Mouse (Mus musculus) CD4-positive, CD25-positive, alpha-beta regulatory T cell, adult 4 months (primary cell): Measurements from ENCODE around the gene Usp50. TPM values are rescaled to one million over a fixed set of nuclear protein-coding genes. Genes with fewer than 3 reads are reported as not detected.
A peak's percentile ranks its signal among the peaks of the same experiment; 100 is the strongest.

ENCODE experiments used
- ATAC-seq: one replicate; pipeline ENCODE4 v1.8.0; 2017
- polyA plus RNA-seq, 2 experiments: library from polyadenylated mRNA; unstranded; fragments of 100-300 nt; shearing (Covaris generic); gene quantifications; one replicate each; pipeline ENCODE4 v1.2.1; 2017

The Usp50 gene
- polyA plus RNA-seq, 2 experiments from 2014 or later: 5.0 to 8.9 TPM

DNA sequence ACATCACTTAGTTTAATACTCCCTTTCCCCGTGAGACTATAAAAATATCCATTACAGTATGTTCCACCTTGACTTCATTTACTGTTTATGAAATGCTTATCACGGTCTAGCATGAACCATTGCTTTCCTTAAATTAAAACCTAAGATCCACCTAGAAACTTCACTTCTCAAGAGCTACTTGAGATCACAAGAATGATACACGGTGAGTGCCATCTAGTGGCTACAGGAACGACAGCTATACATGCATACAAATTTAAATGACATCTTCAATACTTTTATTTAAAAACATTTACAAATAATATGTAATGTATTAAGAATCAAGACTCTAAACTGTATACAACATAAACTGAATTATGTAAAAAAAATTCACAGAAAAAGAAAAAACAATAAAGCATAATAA is 119.8 kb downstream of the Usp50 start:
- peak; percentile 70 for ATAC-seq

Other genes starting within 250 kb of the Usp50 start
- not detected for gene Slc27a2, start 231.1 kb downstream of the Usp50 start, polyA plus RNA-seq
- gene Hdc, start 164.2 kb downstream of the Usp50 start, polyA plus RNA-seq: under 1 TPM; 0.42 to 0.61 TPM
- gene Gabpb1, start 107.1 kb downstream of the Usp50 start, polyA plus RNA-seq: 10 to 100 TPM; 55.8 to 63.8 TPM
- gene Usp8, start 76.1 kb downstream of the Usp50 start, polyA plus RNA-seq: 10 to 100 TPM; 38.8 to 52.2 TPM
- 10 to 100 TPM; 50.9 to 58.6 TPM for gene Trpm7, start 92.8 kb upstream of the Usp50 start, polyA plus RNA-seq
- 10 to 100 TPM; 65.7 to 69.5 TPM for gene Sppl2a, start 149.8 kb upstream of the Usp50 start, polyA plus RNA-seq
- 10 to 100 TPM; 11.6 to 16.3 TPM for gene Ap4e1, start 225.2 kb upstream of the Usp50 start, polyA plus RNA-seq